Mouse (Mus musculus) embryo, embryonic 11 days (tissue): ENCODE measurements around the gene 1810049J17Rik.

ENCODE experiments used
- DNase-seq: peaks from one replicate; pipeline ENCODE4 v3.0.0-alpha.2; 2015

1810049J17Rik gene

DNA sequence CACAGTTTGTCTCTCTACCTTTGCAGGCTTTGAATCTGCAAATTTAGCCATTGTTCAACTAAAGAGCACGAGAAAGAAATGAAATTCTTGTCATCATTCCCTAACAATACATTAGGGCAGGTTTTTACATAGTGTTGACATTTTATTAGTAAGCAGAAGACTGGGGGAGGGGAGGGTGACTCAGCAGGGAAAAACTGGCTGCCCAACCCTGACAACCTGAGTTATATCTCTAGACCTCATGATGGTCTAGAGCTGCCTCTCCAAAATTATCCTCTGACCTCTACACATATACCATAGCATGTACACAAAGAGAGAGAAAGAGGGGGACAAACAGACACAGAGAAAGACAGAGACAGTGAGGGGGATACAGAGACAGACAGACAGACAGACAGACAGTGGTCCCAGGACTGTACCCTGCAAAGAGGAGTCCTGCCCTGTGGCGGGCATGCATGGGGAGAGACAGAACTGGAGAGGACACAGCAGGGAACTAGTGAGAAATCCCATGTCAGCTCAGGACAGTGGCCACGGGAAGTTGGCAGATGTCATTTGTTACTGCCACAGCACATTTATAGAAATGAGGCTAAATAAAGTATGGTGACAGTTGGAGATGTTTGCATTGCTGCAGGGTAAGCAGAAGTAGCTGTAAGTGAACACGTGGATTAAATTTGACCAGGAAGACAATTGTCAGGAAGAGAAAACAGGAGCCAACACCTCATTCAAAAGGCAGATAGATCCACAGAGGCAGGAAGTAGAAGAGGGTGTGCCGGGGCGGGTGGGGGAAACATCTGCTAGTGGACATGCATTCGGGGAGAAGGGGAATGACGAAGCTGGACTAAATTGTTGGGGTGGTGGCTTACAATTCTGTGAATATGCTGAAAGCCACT is 15.3 kb downstream of the 1810049J17Rik start:
- no peak for DNase-seq

GRCm38 (mm10) chr15:12301771-12302170 is 19.9 kb downstream of the 1810049J17Rik start:
- no peak for DNase-seq

DNA sequence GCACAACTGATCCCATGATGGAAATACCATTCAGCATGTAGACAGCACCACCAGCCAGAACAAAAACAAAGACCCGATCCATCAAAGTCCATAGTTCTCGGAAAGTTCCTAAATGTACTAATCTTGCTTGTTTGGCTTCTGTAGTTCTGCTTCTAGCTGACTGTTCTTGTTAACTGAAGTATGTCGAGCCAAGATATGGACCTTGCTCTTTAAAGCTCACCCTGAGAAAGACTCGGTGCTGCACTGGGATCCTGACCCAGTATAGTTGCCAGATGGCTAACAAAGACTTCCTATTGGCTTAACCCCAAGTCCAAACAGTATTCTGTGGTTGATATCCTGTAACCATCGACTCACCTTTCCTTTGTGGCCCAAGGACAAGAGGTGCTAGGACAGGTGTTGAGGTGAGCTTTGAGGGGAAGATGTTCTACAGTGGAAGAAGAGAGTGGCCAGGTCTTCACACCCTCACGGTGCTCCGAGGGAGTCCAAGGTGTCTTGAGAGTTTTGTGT is 23.4 kb downstream of the 1810049J17Rik start:
- no peak for DNase-seq

- no peak for DNase-seq
Measured at GRCm38 (mm10) chr15:12296228-12296627, 25.5 kb downstream of the 1810049J17Rik start.

DNA sequence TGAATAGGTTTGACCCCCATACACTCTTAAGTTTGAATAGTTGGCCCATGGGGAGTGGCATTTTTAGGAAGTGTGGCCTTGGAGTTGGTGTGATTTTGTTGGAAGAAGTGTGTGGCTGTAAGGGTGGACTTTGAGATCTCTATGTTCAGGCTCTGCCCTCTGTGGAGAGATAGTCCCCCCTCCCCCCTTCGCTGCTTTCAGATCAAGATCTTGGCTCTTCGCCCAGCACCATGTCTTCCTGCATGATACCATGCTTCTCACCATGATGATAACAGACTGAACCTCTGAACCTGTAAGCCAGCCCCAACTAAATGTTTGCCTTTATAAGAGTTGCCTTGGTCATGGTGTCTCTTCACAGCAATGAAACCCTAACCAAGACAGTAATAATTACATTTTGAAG is 29.9 kb downstream of the 1810049J17Rik start:
- no peak for DNase-seq

GRCm38 (mm10) chr15:12290330-12290729 is 31.4 kb downstream of the 1810049J17Rik start:
- no peak for DNase-seq

DNA sequence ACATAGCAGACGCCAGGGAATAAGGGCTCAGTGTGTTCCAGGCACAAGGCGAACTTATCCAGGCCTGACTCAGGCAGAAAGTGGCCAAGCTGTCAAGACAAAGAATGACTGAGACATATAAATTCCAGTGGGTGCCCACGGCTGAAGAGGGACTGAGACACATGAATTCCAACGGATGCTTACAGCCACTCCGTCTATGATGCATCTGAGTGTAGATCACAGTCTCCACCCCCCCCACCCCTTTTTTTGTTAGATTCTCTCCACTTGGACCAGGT is 36.2 kb downstream of the 1810049J17Rik start:
- no peak for DNase-seq

GRCm38 (mm10) chr15:12284794-12285534 is 36.7 kb downstream of the 1810049J17Rik start:
- DNase-seq: no peak

DNA sequence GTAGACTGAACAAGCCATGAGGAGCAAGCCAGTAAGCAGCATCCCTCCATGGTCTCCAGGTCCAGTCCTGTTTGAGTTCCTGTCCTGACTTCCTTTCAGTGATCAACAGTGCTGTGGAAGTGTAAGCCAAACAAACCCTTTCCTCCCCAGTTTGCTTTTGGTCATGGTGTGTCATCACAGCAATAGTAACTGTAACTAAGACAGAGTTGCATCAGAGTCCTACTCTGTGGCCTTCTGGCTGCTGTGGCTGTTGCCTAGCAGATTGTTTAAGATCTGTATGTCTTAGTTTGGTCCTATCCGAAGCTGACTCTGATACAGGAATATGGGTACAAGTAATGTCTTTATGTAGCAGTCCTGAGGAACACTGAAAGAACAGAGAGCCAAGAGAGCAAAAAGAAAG is 41.9 kb downstream of the 1810049J17Rik start:
- DNase-seq: no peak

DNA sequence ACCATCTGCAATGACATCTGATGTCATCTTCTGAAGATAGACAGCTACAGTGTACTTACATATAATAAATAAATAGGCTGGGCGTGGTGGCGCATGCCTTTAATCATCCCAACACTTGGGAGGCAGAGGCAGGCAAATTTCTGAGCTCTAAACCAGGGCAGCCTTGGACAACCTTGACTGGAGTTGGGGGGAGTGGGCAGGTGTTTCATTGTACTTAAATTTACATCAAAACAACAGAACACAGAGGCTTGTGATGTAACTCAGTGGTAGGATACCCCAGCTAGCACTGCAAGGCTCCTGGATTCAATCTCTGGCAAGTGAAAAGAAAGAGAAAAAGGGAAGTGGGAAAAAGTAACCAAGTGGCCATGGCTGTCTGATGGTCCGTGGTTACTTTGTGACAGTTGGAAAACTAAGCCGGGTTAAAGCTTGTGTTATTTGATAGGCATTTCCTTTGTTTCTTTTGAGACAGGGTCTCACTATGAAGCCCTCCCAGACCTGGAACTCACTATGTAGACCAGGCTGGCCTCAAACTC is 46.5 kb downstream of the 1810049J17Rik start:
- no peak for DNase-seq

DNA sequence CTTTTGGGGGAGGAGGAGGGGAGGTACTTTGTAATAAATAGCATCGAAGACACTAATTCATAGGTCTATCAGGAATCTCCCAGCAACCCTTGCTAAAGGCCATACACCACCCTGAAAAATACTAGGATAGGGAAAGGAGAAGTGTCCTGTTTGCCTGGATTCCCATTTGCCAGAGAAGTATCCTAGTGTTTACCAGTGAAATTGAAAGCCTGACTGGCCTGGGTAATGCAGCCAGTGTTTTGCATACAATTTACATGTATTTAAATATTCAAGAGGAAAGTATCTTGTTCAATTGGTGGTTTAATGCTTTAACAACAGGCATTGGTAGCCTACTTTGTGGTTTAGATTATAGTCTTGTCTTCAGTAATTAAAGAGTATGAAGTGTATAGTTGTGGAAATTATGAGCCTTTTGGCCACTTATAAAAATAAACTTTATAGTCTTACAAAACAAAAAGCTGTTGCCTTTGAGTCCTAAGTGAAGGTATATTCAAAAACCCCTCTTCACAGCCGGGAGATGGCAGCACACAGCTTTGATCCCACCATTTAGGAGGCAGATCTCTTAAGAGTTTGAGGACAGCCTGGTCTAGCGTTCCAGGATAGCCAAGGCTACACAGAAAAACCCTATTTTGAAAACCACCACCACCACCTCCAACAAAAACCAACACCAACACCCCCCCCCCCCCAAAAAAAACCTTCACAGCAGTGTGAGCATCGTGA is 47.5 kb downstream of the 1810049J17Rik start:
- no peak for DNase-seq

DNA sequence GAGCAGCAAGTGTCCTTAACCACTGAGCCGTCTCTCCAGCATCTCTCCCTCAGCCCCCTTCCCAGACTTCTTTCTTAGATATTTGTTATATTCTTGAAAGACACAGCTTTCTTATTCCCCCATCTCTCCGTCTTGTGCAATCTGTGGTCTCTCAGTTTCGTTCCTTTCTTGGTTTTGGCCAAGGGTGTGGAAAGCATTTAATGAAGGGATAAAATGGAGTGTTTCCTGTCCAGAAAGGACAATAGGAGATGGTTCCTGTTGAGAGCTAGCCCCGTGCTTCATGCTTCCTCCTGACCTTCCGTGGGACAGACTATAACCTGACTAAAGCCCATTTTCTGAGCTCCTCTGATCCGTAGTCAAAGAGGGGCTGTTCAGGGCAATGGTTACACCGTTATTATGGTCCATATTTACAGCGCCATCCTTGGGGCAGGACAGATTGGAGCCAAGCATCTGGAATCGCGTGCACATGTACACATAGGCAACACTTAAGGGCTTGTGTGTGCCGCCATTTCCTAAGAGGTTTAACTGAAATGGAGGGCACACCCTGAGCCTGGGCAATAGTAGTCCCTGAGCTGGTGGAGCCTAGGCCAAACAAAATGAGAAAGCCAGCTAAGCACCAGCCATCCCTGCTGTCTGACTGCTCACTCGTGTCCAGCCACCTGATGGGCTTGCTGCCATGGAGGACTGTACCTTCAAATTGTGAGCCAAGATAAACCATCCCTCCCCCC is 48.2 kb downstream of the 1810049J17Rik start:
- no peak for DNase-seq
